Mouse (Mus musculus): ENCODE measurements around the gene Secisbp2l.

The Secisbp2l gene

DNA sequence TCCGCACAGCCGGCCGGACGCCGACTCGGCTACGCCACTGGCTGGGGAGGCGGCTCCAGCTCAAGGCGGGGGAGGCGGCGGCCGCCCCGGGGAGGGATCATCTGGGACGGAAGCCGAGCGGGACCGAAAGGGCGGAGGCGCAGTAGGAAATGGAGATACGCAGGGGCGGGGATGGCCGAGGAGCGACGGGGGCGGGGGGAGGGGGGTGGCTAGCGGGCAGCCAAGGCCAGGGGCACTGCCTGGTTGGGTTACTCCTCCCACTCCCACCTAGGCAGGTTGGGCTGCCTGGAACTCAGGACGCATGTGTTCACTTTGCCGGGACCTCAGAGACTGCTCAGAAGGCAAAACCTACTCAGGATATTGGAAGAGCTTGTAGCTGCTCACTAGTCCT lies at the start of gene Secisbp2l:
TSS of gene Secisbp2l (minus strand) at position 152 of the 391 bp plus-strand sequence.
- peak; percentile 91 for DNase-seq (ENCODE audit: low read depth)

DNA sequence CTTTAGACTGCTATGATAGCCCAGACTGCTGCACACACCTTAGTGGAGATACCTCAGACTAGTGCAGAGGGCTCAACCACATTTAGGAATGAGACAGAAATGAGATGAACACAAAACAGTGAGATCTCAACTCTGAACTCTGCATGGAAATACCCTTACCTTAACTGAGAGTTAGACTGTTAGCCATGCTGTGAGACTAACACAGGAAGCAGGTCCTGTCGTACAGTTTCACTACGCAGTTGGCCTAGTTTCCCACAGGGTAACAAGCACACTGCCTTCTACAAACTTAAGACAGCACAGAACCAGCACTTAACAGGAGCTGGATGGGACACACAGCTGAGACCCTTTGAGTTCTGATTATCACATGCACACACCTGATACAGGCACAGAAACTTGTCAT lies 47.3 kb upstream of the Secisbp2l start:
- peak; percentile 47 for DNase-seq (ENCODE audit: low read depth)

DNA sequence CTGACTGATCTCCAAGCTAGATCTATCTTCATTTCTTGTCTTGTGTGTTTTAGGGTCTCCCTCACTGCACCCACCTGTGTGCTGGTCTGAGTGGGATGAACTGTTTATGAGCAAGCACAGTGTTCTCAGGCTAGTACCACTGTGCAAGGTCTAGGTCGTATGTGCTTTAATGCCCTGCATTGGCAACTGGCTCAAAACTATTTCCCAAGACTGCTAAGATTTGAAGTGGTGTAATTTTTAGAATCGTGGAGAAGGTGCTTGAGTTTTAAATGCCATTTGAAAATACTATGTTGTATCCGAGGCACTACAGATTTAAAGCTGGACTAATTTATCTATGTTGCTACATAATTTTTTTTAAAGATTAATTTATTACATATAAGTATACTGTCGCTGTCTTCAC lies 45.2 kb upstream of the Secisbp2l start:
- no peak for DNase-seq (ENCODE audit: low read depth)

DNA sequence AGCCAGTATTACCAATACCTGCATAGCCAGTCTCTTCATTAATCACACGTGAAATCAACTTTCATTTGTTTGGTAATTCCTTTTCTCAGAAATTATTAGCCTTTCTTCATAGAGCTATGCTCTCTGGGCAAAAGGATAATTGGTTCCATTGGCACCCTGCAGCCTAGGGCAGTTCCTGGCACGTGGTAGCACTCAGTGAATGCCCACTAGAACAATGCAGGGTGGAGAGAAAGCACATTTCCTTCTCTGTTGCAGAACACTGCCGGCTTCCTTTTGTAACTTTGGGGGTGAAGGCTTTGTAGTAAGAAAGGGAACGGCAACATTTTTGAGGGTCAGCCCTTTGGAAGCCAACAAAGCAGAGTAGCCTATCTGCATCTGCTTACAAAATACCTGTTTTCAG lies 43.5 kb upstream of the Secisbp2l start:
- no peak for DNase-seq (ENCODE audit: low read depth)

DNA sequence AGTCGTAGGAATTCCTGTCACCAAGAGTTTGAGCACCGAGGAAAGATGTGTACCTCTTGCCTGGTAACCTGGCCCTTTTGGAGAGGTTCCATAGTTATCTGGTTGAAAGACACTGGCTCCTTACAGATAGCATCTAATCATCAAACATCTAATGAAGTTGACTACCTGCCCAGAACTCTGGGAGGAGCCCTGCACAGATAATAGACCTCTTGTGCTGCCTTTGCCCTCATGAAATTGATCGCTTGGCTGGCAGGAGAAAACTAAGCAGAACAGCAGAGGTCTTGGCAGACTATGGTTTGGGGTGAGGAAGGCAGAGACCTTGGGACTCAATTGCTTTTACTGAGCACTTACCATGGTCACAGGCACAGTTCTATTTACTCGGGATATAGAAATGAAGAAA lies 37.7 kb upstream of the Secisbp2l start:
- DNase-seq (ENCODE audit: low read depth): no peak

DNA sequence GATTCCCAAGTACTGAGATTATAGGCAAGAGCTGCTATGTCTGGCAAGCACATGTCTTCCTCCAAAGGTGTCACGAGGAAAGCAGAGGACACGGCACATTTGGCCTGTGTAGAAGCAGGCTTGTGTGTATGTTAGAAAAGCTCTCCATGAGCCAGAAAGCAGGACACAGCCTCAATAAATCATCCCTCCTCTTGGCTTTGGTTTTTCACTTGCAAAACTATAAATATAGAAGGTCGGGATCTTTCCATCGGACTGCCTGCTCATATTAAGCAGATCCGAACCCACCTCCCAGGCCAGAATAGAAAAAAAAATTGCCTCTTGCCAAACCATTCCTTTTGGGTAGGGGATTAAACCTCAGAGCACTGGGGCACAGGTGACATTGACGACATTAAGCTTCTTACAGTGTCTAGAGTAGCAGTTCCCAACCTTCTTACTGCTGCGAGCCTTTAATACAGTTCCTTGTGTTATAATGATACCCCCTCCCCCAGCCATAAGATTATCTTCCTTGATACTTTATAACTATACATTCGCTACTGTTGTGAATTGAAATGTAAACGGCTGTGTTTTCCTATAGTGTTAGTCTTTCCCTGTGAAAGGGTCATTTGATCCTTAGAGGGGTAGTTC lies 31.4 kb upstream of the Secisbp2l start:
- no peak for DNase-seq (ENCODE audit: low read depth)

DNA sequence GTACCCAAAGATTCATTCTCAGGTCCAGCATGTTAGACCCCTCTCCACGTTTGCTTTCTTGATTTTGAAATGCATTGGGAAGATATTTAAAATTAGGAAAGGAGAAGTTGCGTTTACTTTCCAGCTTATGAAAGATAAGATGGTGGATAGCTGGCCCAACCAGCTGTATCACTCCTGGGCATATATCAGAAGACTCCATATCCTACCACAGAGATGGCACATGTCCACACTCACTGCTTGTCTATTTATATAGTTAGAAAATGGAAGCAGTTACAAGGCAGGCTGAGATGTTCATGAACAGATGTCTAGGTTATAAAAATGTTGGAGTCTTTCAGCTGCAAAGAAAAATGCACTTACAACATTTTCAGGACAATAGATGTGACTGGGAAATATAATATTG lies 28.7 kb upstream of the Secisbp2l start:
- DNase-seq (ENCODE audit: low read depth): no peak

DNA sequence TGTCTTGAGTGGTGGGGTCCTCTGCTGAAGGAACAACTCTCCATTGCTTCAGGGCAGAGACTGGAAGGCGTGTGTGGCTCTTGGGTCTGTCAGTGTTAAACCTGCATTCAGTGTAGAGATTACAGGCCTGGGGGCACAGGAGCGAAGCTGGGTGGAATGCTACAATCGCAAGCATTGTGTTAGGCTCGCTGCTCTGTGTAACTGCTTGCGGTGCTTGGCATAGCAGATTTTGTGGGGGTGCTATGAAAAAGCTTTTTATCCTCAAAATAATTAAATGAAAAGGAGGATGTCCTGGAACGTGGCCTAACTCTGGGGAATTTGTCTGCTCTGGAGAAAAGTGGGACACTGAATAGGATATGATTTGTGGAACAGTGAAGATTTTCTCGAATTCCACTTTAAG lies 26.9 kb upstream of the Secisbp2l start:
- DNase-seq (ENCODE audit: low read depth): no peak

DNA sequence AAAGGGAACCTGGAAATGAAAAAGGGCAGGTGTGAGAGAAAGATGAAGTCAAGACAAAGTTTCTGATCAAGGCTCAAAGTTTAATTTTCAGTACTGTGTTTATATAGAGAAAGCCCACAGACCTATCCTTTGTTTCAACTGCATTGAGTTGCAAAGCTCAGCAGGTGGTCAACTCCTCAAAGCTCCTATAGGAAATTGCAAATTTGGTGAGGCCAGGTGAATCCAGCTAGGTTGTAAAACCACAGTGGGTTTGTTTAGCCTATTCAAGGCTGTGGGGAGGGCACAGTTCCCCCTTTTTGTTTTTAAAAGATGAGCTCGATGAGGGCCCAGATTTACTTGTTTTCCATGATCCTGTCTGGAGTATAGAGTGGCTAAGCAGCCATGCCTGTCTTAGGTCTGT lies 23.2 kb upstream of the Secisbp2l start:
- no peak for DNase-seq (ENCODE audit: low read depth)

DNA sequence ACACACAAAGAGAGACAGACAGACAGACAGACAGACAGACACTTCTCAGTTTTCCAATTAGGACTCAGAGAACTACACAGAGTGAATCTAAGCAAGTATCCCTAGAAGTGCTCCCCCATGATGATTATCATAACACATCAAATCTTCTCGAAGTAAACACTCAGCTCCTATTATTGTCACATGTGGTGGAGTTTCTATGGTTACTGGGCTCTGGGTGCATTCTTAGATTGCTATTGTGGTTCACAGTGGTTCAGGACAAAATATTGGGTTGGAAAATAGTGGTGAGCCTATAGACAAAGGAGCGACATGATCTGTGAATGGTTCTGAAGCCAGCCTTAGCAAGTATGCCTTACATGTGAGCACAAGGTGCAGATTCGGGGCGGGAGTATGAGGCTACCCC lies 19.3 kb upstream of the Secisbp2l start:
- DNase-seq (ENCODE audit: low read depth): no peak

DNA sequence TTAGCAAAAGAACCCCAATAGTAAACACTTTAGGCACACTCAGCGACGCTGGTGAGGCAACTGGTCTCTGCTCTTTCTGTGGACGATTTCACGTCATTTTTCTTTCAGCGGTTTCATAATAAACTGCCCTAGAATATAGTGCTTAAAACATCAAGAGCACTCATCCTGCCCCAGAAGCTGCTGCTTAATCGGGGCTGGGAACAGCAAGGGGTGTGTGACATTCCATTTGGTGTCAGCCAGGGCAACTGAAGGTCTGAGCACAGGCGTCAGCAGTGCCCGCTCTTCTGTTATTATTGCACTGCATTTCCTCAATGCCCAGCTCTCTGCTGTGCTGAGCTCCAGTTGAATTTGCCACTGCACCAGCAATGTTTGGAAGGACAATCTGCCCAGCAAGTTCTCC lies 18.4 kb upstream of the Secisbp2l start:
- DNase-seq (ENCODE audit: low read depth): no peak

DNA sequence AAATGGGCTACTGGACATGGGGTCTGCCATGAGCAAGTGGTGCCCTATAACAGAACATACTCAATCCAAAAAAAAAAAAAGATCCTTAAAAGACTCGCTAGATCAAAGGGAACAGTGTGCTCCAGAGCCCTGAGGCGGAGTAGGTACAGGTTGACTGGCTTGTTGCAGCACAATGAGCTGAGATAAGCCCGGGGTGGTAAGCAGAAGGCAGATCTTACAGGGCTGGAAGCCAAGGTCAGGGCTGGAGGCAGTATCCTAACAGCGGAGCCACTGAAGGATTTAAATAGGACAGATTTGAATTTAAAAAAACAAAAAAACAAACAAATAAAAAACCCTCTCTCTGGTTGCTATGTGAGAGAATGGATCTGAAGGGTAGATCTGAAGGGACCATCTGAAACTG lies 17.8 kb upstream of the Secisbp2l start:
- no peak for DNase-seq (ENCODE audit: low read depth)

DNA sequence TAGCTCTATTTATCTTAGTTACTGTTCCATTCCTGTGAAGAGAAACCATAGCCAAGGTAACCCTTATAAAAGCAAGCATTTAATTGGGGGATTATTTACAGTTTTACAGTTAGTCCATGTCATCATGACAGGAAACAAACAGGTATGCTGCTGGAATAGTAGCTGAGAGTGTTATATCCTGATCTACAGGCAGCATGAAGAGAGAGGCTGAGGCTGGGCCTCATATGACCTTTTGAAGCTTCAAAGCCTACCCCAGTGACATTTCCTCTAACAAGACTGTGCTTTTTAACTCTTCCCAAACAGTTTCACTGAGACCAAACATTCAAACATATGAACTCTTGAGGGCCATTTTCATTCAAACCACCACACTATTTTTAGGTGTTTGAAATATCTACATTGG lies 15.2 kb upstream of the Secisbp2l start:
- DNase-seq (ENCODE audit: low read depth): peak; percentile 34

DNA sequence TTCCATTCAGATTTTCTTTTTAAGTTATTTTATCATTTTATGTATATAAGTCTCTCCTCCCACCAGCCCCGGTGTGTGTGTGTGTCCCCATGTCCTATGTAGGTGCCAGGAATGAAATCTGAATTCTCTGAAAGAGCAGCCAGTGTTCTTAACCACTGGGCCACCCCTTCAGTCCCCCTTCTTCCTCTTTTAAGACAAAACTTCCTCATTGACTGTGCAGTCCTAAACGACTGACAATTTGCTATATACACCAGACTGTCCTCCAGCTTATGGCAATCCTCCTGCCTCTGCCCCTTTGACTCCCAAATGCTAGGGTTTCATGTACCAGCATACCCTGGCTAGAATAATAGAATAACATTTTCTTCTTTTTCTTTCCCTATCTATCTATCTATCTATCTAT lies 12.4 kb upstream of the Secisbp2l start:
- DNase-seq (ENCODE audit: low read depth): no peak

DNA sequence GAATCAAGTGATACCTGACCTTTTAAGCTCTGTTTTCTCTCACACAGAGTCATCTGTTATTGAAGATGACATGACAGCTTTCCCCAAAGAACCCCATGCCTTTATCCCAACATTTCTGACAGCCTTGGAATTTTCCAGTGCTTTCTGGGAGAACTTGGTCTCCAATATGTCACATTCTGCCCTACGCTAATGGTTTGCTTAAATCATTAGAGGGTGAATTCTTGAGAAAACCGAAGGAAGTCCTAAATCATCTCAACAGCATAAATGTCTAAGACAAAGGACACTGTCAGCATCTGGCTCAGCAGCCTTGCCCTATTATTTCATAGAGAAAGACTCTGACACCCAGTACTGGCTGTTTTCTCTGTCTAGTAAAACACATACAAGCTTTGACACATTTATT lies 11.5 kb upstream of the Secisbp2l start:
- DNase-seq (ENCODE audit: low read depth): no peak

DNA sequence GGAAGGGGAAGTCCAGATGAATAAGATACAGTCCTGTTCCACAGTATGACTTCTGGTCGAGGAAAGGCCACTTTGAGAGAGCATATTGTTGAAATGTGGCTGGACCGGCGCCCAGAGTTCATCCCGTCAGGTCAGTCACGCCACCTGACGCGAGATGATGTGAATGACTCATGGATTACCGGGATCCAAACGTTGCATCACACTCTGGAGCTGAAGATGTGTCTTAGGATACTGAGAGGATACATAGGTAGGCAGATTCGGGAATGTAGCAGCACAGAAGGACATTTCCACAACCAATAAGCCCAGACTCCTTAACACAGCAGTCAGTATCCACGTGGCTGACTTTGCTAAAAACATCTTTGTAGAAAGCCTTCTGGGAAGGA lies 10.2 kb upstream of the Secisbp2l start:
- no peak for DNase-seq (ENCODE audit: low read depth)

DNA sequence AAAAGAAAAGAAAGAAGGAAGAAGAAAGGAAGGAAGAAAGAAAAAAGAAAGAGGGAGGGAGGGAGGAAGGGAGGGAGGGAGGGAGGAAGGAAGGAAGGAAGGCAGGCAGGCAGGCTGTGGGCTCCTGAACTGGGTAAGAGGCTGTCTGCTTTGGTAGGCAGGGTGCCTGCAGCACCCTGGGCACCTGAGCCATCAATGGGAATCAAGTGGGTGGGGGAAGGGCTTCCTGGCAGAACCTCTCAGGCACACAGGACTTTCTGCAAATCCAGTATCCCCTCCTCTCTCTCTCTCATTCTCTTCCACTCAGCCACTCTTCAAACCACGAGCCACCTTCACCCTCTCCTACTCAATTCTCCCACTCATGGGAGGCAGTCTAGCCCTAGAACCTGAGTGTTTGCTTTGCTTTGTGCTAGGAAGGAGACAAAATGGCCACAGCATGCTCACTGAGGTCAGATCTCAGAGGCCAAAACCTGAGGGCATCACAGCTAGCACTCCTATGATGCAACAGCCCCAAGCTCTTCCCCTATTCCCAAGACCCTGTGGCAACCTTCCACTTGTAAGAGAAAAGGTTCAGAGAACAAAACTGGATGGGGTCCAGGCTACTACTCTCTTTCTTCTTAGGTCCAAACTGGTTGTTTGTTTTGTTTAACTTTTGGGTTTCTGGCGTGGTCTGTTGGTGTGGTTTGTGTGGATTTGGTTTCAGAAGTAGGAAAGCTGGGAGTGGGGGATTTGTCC lies 9.6 kb upstream of the Secisbp2l start:
- peak; percentile 32 for DNase-seq (ENCODE audit: low read depth)

DNA sequence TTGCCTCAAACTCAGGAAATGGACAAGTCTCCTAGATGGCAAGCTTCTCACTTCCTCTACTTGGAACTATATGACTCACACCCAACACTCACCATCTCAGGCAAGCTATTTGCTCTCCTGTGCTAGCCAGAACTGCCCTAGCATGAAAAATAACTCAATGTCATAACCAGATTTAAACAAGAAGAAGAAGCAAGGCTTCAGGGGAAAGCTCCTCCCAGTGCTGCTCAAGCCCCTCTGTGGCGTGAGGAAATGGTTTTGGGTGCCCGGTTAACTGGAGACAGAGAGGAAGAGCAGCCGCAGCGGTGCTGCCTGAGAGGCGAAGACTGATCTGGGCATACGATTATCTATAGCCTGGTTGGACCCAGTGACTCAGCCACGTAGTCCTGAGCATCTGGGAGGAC lies 8.8 kb upstream of the Secisbp2l start:
- DNase-seq (ENCODE audit: low read depth): peak; percentile 72

DNA sequence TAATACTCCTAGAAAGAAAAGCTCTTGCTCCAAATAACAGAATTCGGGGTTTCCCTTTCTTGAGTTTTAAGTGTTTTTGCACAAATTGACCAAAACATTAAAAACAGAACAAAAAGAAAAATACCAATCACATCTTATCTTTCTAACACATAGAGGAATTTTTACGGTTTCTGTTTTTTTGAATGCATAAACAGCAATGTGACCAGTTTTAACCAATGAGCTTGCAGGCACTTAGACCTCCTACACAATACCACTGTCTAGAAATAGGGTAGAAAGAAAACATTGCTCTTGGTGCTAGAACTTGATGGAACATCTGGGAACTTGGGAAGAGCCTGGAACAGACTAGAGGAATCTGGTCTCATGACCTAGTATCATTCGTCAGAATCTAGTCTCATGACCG lies 7.6 kb upstream of the Secisbp2l start:
- peak; percentile 29 for DNase-seq (ENCODE audit: low read depth)

DNA sequence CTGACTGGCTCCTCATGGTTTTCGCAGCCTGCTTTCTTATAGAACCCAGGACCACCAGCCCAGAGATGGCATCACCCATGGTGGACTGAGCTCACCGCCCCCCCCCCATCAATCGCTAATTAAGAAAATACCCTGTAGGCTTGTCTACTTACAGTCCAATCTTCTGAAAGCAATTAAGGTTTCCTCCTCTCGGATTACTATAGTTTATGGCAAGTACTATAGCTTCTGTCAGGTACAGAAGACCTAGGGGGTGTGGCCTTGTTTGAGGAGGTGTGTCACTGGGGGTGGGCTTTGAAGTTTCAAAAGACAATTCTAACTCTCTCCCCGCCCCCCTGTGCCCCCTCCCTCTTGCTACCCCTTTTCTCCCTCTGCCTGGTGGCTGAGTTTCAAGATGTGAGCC lies 6.6 kb upstream of the Secisbp2l start:
- DNase-seq (ENCODE audit: low read depth): no peak

DNA sequence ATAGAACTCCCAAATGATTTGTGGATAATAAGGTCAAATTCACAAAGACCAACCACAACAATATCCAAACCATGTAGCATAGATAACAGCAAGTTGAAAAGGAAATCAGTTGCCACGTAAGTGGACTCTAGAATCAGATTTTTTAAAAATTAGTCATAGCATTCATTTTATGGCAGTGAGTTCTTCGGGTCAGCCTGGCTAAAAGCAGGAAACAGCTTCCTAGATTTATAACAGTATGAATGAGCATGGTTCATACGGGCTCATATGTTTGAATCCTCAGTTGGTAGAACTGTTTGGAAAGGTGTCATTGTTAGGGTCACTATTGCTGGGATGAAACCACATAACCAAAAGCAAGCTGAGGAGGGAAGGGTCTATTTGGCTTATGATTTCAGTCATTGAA lies 6.1 kb upstream of the Secisbp2l start:
- DNase-seq (ENCODE audit: low read depth): no peak

DNA sequence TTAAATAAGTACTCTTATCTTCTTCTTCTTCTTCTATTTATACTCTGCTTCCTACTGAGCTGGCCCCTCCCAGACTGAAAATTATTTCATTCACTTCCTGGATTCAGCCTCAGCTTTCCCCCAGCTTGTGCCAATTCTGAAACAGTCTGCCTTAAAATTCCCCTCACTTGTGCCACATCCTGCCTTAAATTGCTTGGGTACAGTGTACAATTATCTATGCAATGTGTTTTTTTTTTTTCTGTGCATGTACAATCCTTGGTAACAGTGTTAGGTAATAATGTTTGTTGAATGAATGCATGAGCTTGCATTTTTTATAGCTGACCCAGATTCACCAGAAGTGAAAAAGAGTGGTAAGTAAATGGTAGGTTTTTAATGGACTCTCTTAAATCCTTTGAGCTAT lies 5.7 kb upstream of the Secisbp2l start:
- DNase-seq (ENCODE audit: low read depth): peak; percentile 52

DNA sequence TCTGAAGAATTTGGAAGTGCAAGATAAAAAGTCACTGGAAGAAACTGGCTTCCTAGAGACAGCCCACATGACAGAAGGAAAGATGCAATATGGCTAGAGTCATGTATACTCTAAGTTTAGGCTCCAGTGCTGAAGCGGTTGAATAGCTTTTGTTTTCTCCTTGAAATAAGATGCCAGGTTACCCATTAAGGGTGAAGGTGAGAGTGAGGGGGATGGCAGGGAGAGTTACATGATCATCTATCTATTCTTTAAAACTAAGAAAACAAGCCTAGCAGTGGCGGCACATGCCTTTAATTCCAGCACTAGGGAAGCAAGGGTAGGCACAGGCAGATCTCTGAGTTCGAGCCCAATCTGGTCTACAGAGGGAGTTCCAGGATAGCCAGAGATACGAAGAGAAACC lies 2.4 kb upstream of the Secisbp2l start:
- DNase-seq (ENCODE audit: low read depth): no peak

DNA sequence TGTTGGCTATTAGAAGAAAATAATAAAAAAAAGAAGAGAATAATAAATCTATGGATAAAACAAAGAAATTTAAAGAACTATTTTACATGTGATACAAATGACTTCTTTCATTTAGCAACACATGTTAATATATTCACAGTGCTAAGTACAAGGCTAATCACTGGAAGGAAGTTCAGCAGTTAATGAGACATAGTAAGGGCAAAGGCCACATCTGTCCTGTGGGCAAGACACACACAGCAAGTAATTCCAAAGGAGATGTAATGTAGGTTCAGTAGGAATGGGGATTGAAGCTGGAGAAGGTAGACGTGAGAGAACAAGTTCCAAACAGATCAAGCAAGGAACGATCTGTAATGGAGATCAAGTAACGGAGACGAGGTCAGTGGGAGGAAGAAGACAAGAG lies 1.7 kb upstream of the Secisbp2l start:
- no peak for DNase-seq (ENCODE audit: low read depth)

Data from induced T-regulatory cell, adult 2 months (primary cell).